Mouse (Mus musculus): ENCODE results near the gene Nccrp1.

DNA sequence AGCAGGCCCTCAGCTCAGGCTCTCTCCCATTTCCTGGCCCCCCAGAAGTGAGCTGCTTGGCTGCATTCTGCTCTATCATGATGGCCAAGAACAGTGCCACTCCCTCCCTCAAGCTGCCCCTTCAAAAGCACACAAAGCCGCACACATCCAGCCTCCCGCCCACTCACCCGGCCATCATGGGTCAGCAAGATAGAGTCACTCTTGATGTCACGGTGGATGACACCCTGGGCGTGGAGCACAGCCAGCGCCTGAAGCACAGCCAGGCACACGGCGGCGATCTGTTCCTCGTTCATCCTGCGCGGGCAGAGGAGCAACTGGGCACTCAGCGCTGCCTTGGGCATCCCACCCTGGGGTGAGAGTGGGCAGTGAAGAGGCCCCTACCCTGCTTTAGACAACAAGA is 15.3 kb upstream of the Nccrp1 start:
- TF ChIP-seq CTCF (IDR thresholded peaks at IDR 0.05) (no peak), POLR2A (IDR thresholded peaks at IDR 0.05; ENCODE audit: insufficient read depth, low read depth, low read length) (no peak)

All from heart, adult 2 months (tissue).